Mouse (Mus musculus) lung, embryonic 14.5 days (tissue): Measurements from ENCODE around the gene Igsf6. TPM values are rescaled to one million over a fixed set of nuclear protein-coding genes. Genes with fewer than 3 reads are reported as not detected.

Experiments used
- ATAC-seq: fragments of 200-750 bp; cut with Nextera tagmentation; 2 replicates; pipeline ENCODE4 v1.8.0; 2017; ENCODE audit warnings: mild to moderate bottlenecking, moderate TSS enrichment, moderate library complexity; ENCODE audit not compliant: insufficient read depth
- DNase-seq: peaks from one replicate; pipeline ENCODE4 v3.0.0-alpha.2; 2015
- H3K27ac ChIP-seq: fragments of 300-500 bp; sonication (generic); 2 replicates; pipeline ENCODE4 v1.5.1; 2014; ENCODE audit warnings: low read depth, mild to moderate bottlenecking, moderate library complexity
- H3K27me3 ChIP-seq: fragments of 300-500 bp; sonication (generic); 2 replicates; pipeline ENCODE4 v1.6.1; 2014; ENCODE audit warnings: low read length, control low read depth; ENCODE audit not compliant: insufficient read depth
- H3K36me3 ChIP-seq: fragments of 300-500 bp; sonication (generic); 2 replicates; pipeline ENCODE4 v1.6.1; 2014; ENCODE audit warnings: control low read depth; ENCODE audit not compliant: insufficient read depth
- H3K4me1 ChIP-seq: fragments of 300-500 bp; sonication (generic); 2 replicates; pipeline ENCODE4 v1.6.1; 2014; ENCODE audit warnings: antibody characterized with exemption, control low read depth; ENCODE audit not compliant: insufficient read depth
- H3K4me2 ChIP-seq: fragments of 300-500 bp; sonication (generic); 2 replicates; pipeline ENCODE4 v1.6.1; 2014; ENCODE audit warnings: mild to moderate bottlenecking
- H3K4me3 ChIP-seq: fragments of 300-500 bp; sonication (generic); 2 replicates; pipeline ENCODE4 v1.5.1; 2014; ENCODE audit warnings: low read depth, low read length
- H3K9ac ChIP-seq: fragments of 300-500 bp; sonication (generic); 2 replicates; pipeline ENCODE4 v1.6.1; 2014
- H3K9me3 ChIP-seq: fragments of 300-500 bp; sonication (generic); 2 replicates; pipeline ENCODE4 v1.6.1; 2016; ENCODE audit warnings: low read depth, low read length, control low read depth
- CTCF ChIP-seq: IDR thresholded peaks from 2 replicates; pipeline ENCODE4 v1.5.1; 2016; ENCODE audit warnings: antibody characterized with exemption, low read depth
- WGBS: fragments of 180-500 bp; shearing (Covaris S2); extraction: QIAGEN DNeasy Blood & Tissue Kit; methylation state at CpG from one replicate; pipeline ENCODE4 v1.1.7; 2014; 5-methylcytosine and 5-hydroxymethylcytosine counted together
- polyA plus RNA-seq: library from polyadenylated mRNA; unstranded; fragments of >200 nt; fragmentation: Nextera tagmentation; extraction: Ambion mirVana; gene quantifications from 2 replicates; pipeline ENCODE4 v1.2.1, GENCODE M21; 2014

The Igsf6 gene
- polyA plus RNA-seq, 1 experiment from 2014 or later = 1.8 TPM

GRCm38 (mm10) chr7:121090748-121091147 lies 16.4 kb upstream of the Igsf6 start:
- no peak for DNase-seq
- WGBS = 82% methylated on average over 7 of the region's 7 CpGs
- H3K4me2 ChIP-seq = no peak overlapping the region
- no peak overlapping the region for H3K9ac ChIP-seq
- no peaks in the 10 kb centered on the region for H3K36me3 ChIP-seq
- H3K27ac ChIP-seq = no peak overlapping the region
- no peak overlapping the region for H3K4me3 ChIP-seq
- TF ChIP-seq CTCF = no peak
- no peaks in the 10 kb centered on the region for H3K9me3 ChIP-seq
- H3K27me3 ChIP-seq = no peaks in the 10 kb centered on the region
- no peak for ATAC-seq
- no peaks in the 10 kb centered on the region for H3K4me1 ChIP-seq

GRCm38 (mm10) chr7:121088745-121089144 lies 14.4 kb upstream of the Igsf6 start:
- no peaks in the 10 kb centered on the region for H3K36me3 ChIP-seq
- no peak for ATAC-seq
- H3K4me1 ChIP-seq = no peaks in the 10 kb centered on the region
- TF ChIP-seq CTCF = no peak
- no peaks in the 10 kb centered on the region for H3K27me3 ChIP-seq
- no peak overlapping the region for H3K4me3 ChIP-seq
- H3K9me3 ChIP-seq = no peaks in the 10 kb centered on the region
- no peak for DNase-seq
- WGBS = 70% methylated on average over 5 of the region's 5 CpGs
- H3K9ac ChIP-seq = no peak overlapping the region
- no peak overlapping the region for H3K4me2 ChIP-seq
- H3K27ac ChIP-seq = no peak overlapping the region

GRCm38 (mm10) chr7:121085500-121085899 lies 11.1 kb upstream of the Igsf6 start:
- H3K4me3 ChIP-seq = no peak overlapping the region
- TF ChIP-seq CTCF = no peak
- DNase-seq = no peak
- H3K27ac ChIP-seq = no peak overlapping the region
- 28% methylated on average over 4 of the region's 4 CpGs for WGBS
- H3K27me3 ChIP-seq = no peaks in the 10 kb centered on the region
- H3K36me3 ChIP-seq = no peaks in the 10 kb centered on the region
- no peaks in the 10 kb centered on the region for H3K4me1 ChIP-seq
- ATAC-seq = peak; percentile 47; the same call in 1 of the 2 replicates
- no peak overlapping the region for H3K4me2 ChIP-seq
- no peaks in the 10 kb centered on the region for H3K9me3 ChIP-seq
- H3K9ac ChIP-seq = no peak overlapping the region

GRCm38 (mm10) chr7:121084840-121085453 lies 10.6 kb upstream of the Igsf6 start:
- no peak overlapping the region for H3K4me3 ChIP-seq
- 70% methylated on average over 8 of the region's 8 CpGs for WGBS
- H3K27me3 ChIP-seq = no peaks in the 10 kb centered on the region
- H3K27ac ChIP-seq = no peak overlapping the region
- ATAC-seq (no peak), DNase-seq (no peak)
- H3K36me3 ChIP-seq = no peaks in the 10 kb centered on the region; the same call in 1 of the 2 replicates
- H3K4me1 ChIP-seq = no peaks in the 10 kb centered on the region
- H3K4me2 ChIP-seq = no peak overlapping the region
- no peak overlapping the region for H3K9ac ChIP-seq
- no peaks in the 10 kb centered on the region for H3K9me3 ChIP-seq
- TF ChIP-seq CTCF = no peak

- no peak for TF ChIP-seq CTCF
- WGBS = 70% methylated on average over 9 of the region's 9 CpGs
- DNase-seq (no peak), ATAC-seq (no peak)
- H3K27ac ChIP-seq = no peak overlapping the region
- no peaks in the 10 kb centered on the region for H3K9me3 ChIP-seq
- H3K27me3 ChIP-seq = no peaks in the 10 kb centered on the region
- H3K4me1 ChIP-seq = no peaks in the 10 kb centered on the region
- no peak overlapping the region for H3K4me3 ChIP-seq
- no peak overlapping the region for H3K4me2 ChIP-seq
- peaks cover 7% of the 10 kb centered on the region for H3K36me3 ChIP-seq
- no peak overlapping the region for H3K9ac ChIP-seq
Observed at GRCm38 (mm10) chr7:121082949-121083513, 8.7 kb upstream of the Igsf6 start.

GRCm38 (mm10) chr7:121081816-121082215 lies 7.4 kb upstream of the Igsf6 start:
- Histone ChIP-seq H3K4me2 (no peak overlapping the region), H3K36me3 (peaks cover 19% of the 10 kb centered on the region), H3K9ac (no peak overlapping the region), H3K9me3 (no peaks in the 10 kb centered on the region), H3K27ac (no peak overlapping the region), H3K27me3 (no peaks in the 10 kb centered on the region), H3K4me1 (no peaks in the 10 kb centered on the region), H3K4me3 (no peak overlapping the region)
- TF ChIP-seq CTCF = no peak
- DNase-seq (no peak), ATAC-seq (no peak)
- 79% methylated on average over 2 of the region's 2 CpGs for WGBS

GRCm38 (mm10) chr7:121081350-121081749 lies 7.0 kb upstream of the Igsf6 start, which contains the start of gene Otoa:
TSS of gene Otoa (plus strand) at chr7:121081650.
- Histone ChIP-seq H3K4me1 (no peaks in the 10 kb centered on the region), H3K9ac (no peak within 1 kb of the TSS), H3K4me3 (no peak within 1 kb of the TSS), H3K27ac (no peak within 1 kb of the TSS), H3K4me2 (no peak within 1 kb of the TSS), H3K36me3 (peaks cover 23% of the 10 kb centered on the region), H3K27me3 (no peaks in the 10 kb centered on the region), H3K9me3 (no peaks in the 10 kb centered on the region)
- ATAC-seq = no peak
- TF ChIP-seq CTCF = no peak
- WGBS = 83% methylated on average over 4 of the region's 4 CpGs
- DNase-seq = no peak
